Mouse (Mus musculus): ENCODE data around the gene Reep3.

DNA sequence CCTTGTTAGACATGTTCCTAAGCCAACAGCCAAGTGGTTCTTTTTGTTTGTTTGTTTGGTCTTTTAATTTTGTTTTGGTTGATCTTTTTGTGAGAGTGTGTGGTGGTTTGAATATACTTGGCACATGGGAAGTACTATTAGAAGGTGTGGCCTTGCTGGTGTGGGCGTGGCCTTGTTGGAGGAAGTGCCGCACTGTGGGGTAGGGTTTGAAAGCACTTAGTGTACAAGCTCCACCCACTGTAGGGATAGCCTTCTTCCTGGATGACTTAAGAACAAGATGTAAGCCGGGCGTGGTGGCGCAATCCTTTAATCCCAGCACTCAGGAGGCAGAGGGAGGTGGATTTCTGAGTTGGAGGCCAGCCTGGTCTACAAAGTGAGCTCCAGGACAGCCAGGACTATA, 113.7 kb downstream of the Reep3 start:
- TF ChIP-seq POLR2A (IDR thresholded peaks at IDR 0.05; ENCODE audit: insufficient read depth, low read length): no peak
- TF ChIP-seq EP300 (IDR thresholded peaks at IDR 0.05; ENCODE audit: insufficient read depth, low read depth, low read length): 0 out of 2 replicates have a peak, but pooled peaks have one; percentile 25

Data from ES-Bruce4 (cell line).